Mouse (Mus musculus): ENCODE measurements at regions not wholly inside any gene's neighbourhood (a gene's known extent, or its start where the extent isn't known, plus 50 kb on each side); places are given as distances from the start of the nearest gene placed in this dataset.

DNA sequence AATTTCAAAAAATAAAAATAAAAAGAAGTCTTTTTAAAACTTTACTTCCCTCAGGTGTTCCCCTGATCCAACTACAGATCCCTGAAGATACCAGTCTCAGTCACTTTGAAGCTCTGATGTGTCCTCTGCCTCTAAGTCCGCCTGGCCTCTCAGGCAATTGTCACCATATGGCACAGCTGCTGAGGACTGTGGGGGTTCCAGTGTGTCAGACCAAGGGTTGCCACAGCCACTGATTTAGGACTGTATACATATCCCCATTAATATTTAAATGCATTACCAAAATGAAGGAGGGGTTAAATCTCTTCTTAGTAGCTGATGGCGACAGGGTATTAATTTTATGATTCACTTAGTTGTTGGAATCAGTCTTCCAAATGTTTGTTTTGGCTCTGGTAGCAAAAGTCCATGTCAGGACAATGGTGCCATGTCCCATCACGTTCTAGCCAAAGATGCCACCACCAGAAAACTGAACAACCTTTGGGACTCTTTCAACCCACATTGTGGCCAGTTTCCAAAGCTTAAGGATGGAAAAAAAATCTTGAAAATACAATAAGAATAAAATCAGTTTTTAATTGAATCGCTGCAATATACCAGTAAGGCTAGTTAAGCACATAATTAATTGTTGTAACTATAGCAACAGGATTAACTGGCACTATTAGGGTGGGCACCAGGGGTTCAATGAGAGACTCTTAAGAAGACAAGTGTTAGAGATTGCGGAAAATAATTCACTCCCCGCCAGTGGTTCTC lies 62.5 kb downstream of the Arrdc4 start:
- Histone ChIP-seq H3K27ac (replicated peaks; ENCODE audit: low read depth, low read length) (peak overlapping the region; percentile 82), H3K4me1 (ENCODE audit: control insufficient read depth, insufficient read depth, insufficient read length, low read length) (peaks cover 3% of the 10 kb centered on the region; the same call in 1 of the 2 replicates), H3K4me3 (ENCODE audit: insufficient read depth, low read depth, low read length) (no peak overlapping the region)

DNA sequence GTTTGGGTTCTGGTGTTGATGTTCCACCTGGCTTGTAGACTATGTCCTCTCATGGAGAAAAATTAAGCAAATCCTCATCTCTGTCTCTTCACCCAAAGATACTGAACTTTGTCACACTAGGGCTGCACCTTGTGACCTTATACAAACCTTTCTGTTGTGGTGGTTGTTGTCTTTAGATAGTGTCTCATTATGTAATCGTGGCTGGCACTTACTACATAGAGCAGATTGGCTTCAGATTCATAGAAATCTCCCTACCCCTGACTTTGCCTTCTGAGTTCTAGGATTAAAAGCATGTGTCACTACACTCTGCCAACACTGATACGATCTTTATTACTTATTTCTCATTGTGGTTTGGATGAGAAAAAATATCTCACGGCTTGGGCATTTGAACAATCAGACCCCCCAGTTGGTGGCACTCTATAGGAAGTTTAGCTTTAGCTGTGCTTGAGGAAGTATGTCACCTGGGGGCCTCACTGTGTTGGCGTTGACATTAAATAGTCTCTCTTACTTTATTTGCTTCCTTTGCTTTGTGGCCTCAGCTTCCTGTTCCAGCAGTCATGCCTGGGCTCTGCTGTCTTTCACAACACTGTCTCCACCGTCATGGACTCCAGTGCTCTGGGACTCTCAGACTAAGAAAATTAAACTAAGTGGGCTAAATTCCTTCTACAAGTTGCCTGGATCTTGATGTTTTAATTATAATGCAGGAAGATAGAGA lies 66.0 kb downstream of the Arrdc4 start:
- Histone ChIP-seq H3K4me3 (ENCODE audit: insufficient read depth, low read depth, low read length) (no peak overlapping the region), H3K27ac (replicated peaks; ENCODE audit: low read depth, low read length) (peak overlapping the region; percentile 10; the same call in 1 of the 2 replicates), H3K4me1 (ENCODE audit: control insufficient read depth, insufficient read depth, insufficient read length, low read length) (peaks cover 3% of the 10 kb centered on the region; the same call in 1 of the 2 replicates)

DNA sequence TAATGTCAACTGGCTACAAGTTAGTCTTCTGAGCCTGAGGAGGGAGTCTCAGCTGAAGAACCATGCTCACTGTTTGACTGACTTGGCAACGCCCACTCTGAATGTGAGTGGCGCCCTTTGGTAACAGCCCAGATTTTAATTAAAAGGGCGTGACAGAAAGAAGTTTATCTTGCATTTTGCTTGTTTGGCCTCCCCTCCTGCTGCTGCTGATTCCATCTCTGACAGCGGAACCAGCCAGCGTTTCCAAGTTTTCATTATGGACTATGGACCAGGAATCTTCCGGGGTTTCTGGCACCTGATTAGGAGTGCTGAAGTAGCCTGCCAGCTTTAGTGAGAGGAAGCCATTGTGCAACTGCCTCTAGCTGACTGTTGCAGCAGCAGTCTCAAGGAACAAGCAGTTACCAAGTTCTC lies 66.7 kb downstream of the Arrdc4 start:
- Histone ChIP-seq H3K4me1 (ENCODE audit: control insufficient read depth, insufficient read depth, insufficient read length, low read length) (peaks cover 3% of the 10 kb centered on the region; the same call in 1 of the 2 replicates), H3K4me3 (ENCODE audit: insufficient read depth, low read depth, low read length) (no peak overlapping the region), H3K27ac (replicated peaks; ENCODE audit: low read depth, low read length) (peak overlapping the region; percentile 10; the same call in 1 of the 2 replicates)

DNA sequence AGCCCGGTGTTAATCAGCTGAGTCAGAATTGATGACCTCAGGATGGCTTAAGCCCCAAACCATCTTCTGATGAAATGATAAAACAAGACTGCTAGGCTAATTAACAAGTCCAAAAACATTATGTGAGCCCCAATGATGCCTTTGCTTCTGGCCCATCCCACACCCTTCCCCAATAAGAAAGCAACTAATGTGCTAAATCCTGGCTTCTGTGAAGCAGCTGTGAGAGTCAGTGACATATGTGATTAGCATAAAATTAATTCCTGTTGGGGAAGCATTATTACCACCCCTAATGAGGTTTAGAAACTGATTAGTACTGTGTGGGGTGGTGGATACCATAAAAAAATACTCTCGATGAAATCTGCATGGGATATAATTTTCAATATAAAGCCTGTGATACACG lies 69.3 kb downstream of the Arrdc4 start:
- no peak overlapping the region for H3K27ac ChIP-seq (replicated peaks; ENCODE audit: low read depth, low read length)
- no peak overlapping the region for H3K4me3 ChIP-seq (ENCODE audit: insufficient read depth, low read depth, low read length)
- peaks cover 3% of the 10 kb centered on the region; the same call in 1 of the 2 replicates for H3K4me1 ChIP-seq (ENCODE audit: control insufficient read depth, insufficient read depth, insufficient read length, low read length)

DNA sequence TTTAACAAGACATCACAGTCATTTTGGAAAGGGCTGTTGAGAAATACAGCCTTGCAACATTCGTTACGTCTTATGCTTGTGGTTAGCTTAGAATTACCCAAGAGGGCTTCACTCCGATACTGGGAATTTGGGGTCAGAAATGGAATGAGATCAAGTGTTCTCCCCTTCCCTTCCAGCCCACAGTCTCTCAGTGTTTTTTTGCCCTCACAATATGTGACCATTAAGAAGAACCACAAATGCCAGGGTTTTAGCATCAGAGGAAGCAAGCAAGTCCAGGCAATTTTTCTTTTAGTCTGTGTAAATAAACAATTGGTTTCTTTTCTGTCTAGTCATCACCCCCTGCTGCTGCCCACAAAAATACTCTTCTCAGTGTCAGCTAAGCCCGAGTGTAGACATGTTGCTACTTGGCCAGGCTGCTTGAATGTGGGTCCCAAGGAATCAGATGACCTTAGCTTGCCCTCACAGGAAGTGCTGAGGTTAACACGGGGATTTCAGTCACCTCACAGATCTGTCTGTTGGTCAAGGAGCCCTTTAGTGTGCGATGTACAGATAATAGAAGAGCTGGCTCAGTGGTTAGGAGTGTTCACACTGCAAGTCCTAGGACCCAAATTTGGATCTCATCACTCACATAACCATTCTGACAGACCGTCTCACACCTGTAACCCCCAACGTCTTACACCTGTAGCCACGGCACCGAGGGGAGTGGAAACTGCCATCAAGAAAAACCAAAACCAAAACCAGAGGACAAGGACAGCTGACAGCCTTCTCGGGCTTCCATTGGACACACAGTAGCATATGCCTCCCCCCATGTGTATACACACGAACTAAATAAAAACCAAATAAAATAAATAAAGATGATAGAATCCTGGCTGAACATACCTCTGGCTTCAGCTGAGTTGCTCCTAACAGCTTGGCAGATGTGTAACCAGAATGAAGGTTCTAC lies 81.0 kb downstream of the Arrdc4 start:
- no peaks in the 10 kb centered on the region for H3K4me1 ChIP-seq (ENCODE audit: control insufficient read depth, insufficient read depth, insufficient read length, low read length)
- H3K27ac ChIP-seq (replicated peaks; ENCODE audit: low read depth, low read length) = no peak overlapping the region
- no peak overlapping the region for H3K4me3 ChIP-seq (ENCODE audit: insufficient read depth, low read depth, low read length)

DNA sequence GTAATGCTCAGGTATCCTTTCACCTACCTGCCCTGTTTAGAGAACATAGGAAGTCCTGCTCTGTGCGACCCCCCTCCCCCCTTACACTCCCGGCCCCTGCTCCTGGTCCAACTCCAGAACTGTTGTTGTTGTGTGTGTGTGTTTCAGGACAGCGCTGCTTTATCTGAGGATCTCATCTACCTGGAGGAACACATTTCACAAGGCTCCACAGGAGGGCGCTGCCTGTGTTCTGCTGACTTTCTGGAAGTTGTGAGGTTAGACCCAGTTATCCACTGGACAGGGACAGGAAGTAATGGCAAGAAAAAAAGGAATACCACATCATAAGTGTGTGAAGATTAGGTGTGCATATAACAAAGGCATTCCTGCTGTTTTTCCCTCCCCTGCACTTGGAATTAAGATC lies 81.8 kb downstream of the Arrdc4 start:
- Histone ChIP-seq H3K4me1 (ENCODE audit: control insufficient read depth, insufficient read depth, insufficient read length, low read length) (no peaks in the 10 kb centered on the region), H3K27ac (replicated peaks; ENCODE audit: low read depth, low read length) (no peak overlapping the region), H3K4me3 (ENCODE audit: insufficient read depth, low read depth, low read length) (no peak overlapping the region)

DNA sequence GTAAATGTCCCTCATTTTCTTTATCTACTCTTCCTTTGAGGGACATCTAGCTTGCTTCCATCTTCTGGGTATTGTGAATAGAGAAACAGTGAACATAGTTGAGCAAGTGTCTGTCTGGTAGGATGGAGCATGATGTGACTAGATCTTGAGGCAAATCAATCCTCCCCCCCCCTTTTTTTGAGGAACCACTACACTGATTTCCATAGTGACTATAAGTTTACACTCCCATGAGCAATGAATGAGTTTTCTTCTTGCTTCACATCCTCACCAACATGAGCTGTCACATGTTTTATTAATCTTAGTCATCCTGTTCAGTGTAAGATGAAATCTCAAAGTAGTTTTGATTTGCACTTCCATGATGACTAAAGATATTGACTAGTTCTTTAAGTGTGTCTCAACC lies 92.7 kb downstream of the Arrdc4 start:
- no peaks in the 10 kb centered on the region for H3K4me1 ChIP-seq (ENCODE audit: control insufficient read depth, insufficient read depth, insufficient read length, low read length)
- H3K4me3 ChIP-seq (ENCODE audit: insufficient read depth, low read depth, low read length) = no peak overlapping the region
- H3K27ac ChIP-seq (replicated peaks; ENCODE audit: low read depth, low read length) = no peak overlapping the region

DNA sequence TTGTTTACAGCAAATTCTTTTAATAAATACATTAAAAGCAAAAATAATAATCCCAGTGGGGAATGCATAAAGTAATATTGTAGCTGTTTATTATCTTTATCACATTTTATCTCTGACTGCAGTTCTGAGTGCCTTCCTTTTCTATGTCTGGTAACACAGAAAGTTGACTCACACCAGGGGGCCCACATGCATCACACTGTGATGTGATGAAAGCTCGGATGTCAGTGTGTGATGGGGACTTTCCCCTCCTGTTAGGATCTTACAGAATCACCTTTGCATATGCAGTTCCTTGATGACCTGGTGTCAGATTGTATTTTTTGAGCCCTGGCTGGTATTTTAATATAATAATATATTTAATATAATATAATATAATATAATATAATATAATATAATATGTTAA lies 95.5 kb downstream of the Arrdc4 start:
- Histone ChIP-seq H3K27ac (replicated peaks; ENCODE audit: low read depth, low read length) (no peak overlapping the region), H3K4me1 (ENCODE audit: control insufficient read depth, insufficient read depth, insufficient read length, low read length) (no peaks in the 10 kb centered on the region), H3K4me3 (ENCODE audit: insufficient read depth, low read depth, low read length) (no peak overlapping the region)

DNA sequence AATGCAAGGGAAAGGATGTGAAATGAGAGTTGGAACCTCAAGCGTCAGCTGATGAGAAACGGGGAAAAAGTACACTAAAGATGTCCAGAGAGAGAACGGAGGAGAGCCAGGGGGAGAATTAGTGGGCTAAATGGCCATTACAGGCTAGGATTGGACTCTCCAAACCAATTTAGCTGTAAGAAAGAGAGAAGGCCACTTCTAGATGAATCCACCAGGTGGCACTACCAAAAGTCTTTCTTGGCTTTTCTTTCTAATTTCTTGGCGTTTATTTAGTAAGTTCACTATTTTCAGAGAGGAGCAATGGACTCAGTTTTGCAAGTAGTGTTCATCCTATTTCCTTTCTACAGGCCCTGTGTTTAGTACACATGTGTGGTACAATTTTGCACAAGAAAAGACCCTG lies 97.6 kb downstream of the Arrdc4 start:
- H3K4me1 ChIP-seq (ENCODE audit: control insufficient read depth, insufficient read depth, insufficient read length, low read length) = no peaks in the 10 kb centered on the region
- no peak overlapping the region for H3K4me3 ChIP-seq (ENCODE audit: insufficient read depth, low read depth, low read length)
- H3K27ac ChIP-seq (replicated peaks; ENCODE audit: low read depth, low read length) = no peak overlapping the region

DNA sequence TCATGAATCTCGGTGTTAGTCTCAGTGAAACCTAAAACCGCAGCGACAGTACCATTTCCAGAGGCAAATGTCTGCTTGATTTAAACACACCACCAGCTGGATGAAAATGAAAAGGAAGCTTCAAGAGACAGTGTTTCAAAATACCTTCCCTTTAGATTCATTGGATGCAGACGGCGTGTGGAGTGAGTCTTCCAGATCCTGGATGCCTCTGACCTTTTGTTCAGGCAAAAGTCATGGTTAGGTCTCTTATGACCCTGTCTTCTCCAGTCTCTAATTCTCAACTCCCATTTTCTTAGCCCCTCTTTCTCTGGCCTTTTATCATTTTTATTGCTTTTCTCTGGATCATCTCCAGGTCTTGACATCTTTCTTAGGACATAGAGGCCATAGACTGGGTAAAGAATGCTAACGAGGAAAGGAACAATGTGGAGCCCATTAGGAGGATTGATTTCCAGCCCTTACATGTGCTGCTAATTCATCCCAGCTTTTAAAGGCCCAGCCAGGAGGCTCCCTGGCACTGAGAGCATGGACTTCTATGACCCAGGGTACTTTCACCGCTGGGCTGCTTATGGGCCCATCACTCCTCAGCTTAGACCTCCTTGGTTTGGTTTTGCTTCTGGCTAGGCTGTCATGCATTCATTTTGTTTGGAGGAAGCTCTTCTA lies 111.4 kb downstream of the Arrdc4 start:
- Histone ChIP-seq H3K4me3 (ENCODE audit: insufficient read depth, low read depth, low read length) (no peak overlapping the region), H3K27ac (replicated peaks; ENCODE audit: low read depth, low read length) (no peak overlapping the region), H3K4me1 (ENCODE audit: control insufficient read depth, insufficient read depth, insufficient read length, low read length) (no peaks in the 10 kb centered on the region)

DNA sequence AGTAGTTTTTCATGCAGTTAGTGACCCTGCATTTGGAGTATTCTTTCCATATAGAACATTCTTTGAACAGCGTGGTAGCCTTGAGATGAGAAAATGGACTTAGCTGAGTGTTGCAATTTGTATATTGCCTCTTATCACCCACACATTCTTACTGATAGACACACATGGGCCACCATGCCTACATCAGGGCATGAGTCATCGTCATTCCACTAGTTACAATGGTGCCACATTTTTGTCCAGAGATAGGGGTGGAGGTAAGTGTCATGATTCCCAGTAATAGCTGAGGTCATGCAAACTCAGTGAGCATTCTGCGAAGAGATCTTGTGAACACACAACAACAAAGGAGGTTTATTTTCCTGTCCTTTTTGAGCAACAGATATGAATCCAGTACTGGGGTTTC lies 128.0 kb downstream of the Arrdc4 start:
- no peaks in the 10 kb centered on the region for H3K4me1 ChIP-seq (ENCODE audit: control insufficient read depth, insufficient read depth, insufficient read length, low read length)
- no peak overlapping the region for H3K27ac ChIP-seq (replicated peaks; ENCODE audit: low read depth, low read length)
- no peak overlapping the region for H3K4me3 ChIP-seq (ENCODE audit: insufficient read depth, low read depth, low read length)

DNA sequence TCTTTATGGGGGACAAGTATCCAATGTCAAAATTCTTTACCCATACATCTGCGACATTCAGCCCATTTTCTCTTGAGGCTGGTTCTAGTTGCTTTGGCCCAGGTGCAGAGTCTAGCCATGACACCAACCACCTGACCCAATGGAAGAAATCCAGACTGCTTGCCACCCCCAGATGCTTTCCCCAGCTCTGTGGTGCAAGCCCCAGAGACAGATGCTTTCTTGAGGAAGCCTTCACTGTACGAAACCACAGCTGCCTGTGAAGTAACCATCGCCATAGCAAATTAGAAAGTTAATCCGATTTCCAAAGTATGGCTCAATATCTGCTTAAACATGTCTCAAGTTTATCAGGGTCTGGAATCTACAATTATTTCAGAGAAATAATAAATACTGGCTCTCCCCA lies 138.5 kb downstream of the Arrdc4 start:
- no peak overlapping the region for H3K4me3 ChIP-seq (ENCODE audit: insufficient read depth, low read depth, low read length)
- no peak overlapping the region for H3K27ac ChIP-seq (replicated peaks; ENCODE audit: low read depth, low read length)
- peaks cover 6% of the 10 kb centered on the region; the same call in 1 of the 2 replicates for H3K4me1 ChIP-seq (ENCODE audit: control insufficient read depth, insufficient read depth, insufficient read length, low read length)

DNA sequence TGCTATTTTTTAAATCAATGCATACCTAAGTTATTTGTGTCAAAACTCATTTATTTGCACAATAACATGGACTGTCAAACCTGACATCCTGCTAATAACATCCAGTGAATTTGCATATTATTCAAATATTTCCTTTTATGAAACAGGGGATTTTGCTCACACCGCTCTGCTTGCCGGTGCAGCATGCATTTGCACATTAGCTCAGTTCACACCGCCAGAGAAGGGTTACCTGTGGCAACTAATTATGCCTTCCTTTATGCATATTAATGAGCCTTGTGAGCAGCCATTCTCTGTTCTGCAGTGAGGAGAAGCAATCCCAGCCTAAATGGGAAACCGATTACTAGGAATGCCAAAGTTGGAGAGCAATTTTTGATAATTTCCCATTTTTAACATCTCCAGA lies 141.9 kb downstream of the Arrdc4 start:
- H3K4me3 ChIP-seq (ENCODE audit: insufficient read depth, low read depth, low read length) = no peak overlapping the region
- H3K27ac ChIP-seq (replicated peaks; ENCODE audit: low read depth, low read length) = no peak overlapping the region
- H3K4me1 ChIP-seq (ENCODE audit: control insufficient read depth, insufficient read depth, insufficient read length, low read length) = peaks cover 6% of the 10 kb centered on the region; the same call in 1 of the 2 replicates

DNA sequence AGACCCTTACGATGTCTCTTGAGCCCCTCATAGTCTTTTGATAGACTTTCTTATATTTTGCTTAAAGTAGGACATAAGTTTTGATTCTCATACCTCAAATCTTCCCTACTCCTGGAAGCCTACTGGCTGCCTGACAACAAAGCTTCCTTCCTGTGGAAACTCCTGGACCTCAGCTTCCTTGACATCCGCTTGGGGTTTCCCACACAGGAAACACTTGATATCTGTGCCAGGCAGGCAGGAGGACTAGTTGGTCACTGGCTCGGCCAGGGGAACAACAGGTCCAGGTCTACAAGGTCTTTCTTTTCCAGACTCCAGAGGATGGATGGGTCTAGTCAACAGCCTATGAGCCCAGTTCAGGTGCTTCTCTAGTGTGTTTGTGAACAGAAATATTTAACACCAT lies 142.8 kb downstream of the Arrdc4 start:
- H3K27ac ChIP-seq (replicated peaks; ENCODE audit: low read depth, low read length) = peak overlapping the region; percentile 27; the same call in 1 of the 2 replicates
- peaks cover 6% of the 10 kb centered on the region; the same call in 1 of the 2 replicates for H3K4me1 ChIP-seq (ENCODE audit: control insufficient read depth, insufficient read depth, insufficient read length, low read length)
- H3K4me3 ChIP-seq (ENCODE audit: insufficient read depth, low read depth, low read length) = no peak overlapping the region

All from brown adipose tissue, adult 24 weeks (tissue).